Mouse (Mus musculus) kidney, embryonic 14.5 days (tissue): ENCODE results near the gene Rad9a. TPM values are rescaled to one million over a fixed set of nuclear protein-coding genes. Genes with fewer than 3 reads are reported as not detected.

ENCODE experiments used
- microRNA-seq: library from miRNA; unstranded; fragments of <30 nt; microRNA quantifications from one replicate; pipeline ENCODE4, GENCODE M21; 2016
- polyA plus RNA-seq: library from polyadenylated mRNA; unstranded; fragments of >200 nt; fragmentation: Nextera tagmentation; extraction: Ambion mirVana; gene quantifications from 2 replicates; pipeline ENCODE4 v1.2.1, GENCODE M21; 2014

Rad9a gene
- polyA plus RNA-seq, 1 experiment from 2014 or later, result 39.5 TPM

Small RNA genes within 50 kb of the gene (microRNA-seq; reads per million reads assigned to microRNA genes)
- not detected for gene Gm26115

Other genes starting within 250 kb of the Rad9a start
- not detected in 2 replicates for gene Aldh3b3, start 243.0 kb downstream of the Rad9a start, polyA plus RNA-seq
- gene Aldh3b2, start 229.3 kb downstream of the Rad9a start, polyA plus RNA-seq, result 1.3 and 1.6 TPM in 2 replicates
- 22.4 and 26.3 TPM in 2 replicates for gene Acy3, start 215.1 kb downstream of the Rad9a start, polyA plus RNA-seq
- 0.74 and 1.1 TPM in 2 replicates for gene Tbx10, start 208.9 kb downstream of the Rad9a start, polyA plus RNA-seq
- gene Nudt8, start 201.1 kb downstream of the Rad9a start, polyA plus RNA-seq, result 37.6 and 38.5 TPM in 2 replicates
- gene Gm49405, start 201.0 kb downstream of the Rad9a start, polyA plus RNA-seq, result 2.5 and 2.7 TPM in 2 replicates
- gene Doc2g, start 198.3 kb downstream of the Rad9a start, polyA plus RNA-seq, result 4.5 and 5.8 TPM in 2 replicates
- gene Ndufv1, start 188.9 kb downstream of the Rad9a start, polyA plus RNA-seq, result 214 and 223 TPM in 2 replicates
- gene Gstp1, start 163.7 kb downstream of the Rad9a start, polyA plus RNA-seq, result 518 and 527 TPM in 2 replicates
- gene Gstp2, start 155.6 kb downstream of the Rad9a start, polyA plus RNA-seq, result 1.4 and 5.3 TPM in 2 replicates
- gene Gstp3, start 142.1 kb downstream of the Rad9a start, polyA plus RNA-seq, result 0.34 TPM in 1 of 2 replicates, not detected in the other
- gene Cabp2, start 120.1 kb downstream of the Rad9a start, polyA plus RNA-seq, result not detected in 2 replicates
- 116 and 121 TPM in 2 replicates for gene Cdk2ap2, start 104.5 kb downstream of the Rad9a start, polyA plus RNA-seq
- 14.0 and 15.8 TPM in 2 replicates for gene Pitpnm1, start 101.7 kb downstream of the Rad9a start, polyA plus RNA-seq
- 92.0 and 97.5 TPM in 2 replicates for gene Aip, start 75.8 kb downstream of the Rad9a start, polyA plus RNA-seq
- gene Gpr152, start 61.9 kb downstream of the Rad9a start, polyA plus RNA-seq, result not detected in 2 replicates
- gene Cabp4, start 57.6 kb downstream of the Rad9a start, polyA plus RNA-seq, result 0.06 and 0.09 TPM in 2 replicates
- gene Coro1b, start 53.0 kb downstream of the Rad9a start, polyA plus RNA-seq, result 132 and 156 TPM in 2 replicates
- gene Ptprcap, start 48.1 kb downstream of the Rad9a start, polyA plus RNA-seq, result 0.57 and 0.80 TPM in 2 replicates
- 33.4 and 42.0 TPM in 2 replicates for gene Rps6kb2, start 38.3 kb downstream of the Rad9a start, polyA plus RNA-seq
- gene Carns1, start 26.2 kb downstream of the Rad9a start, polyA plus RNA-seq, result 1.7 and 1.9 TPM in 2 replicates
- 2.7 and 3.2 TPM in 2 replicates for gene Tbc1d10c, start 10.4 kb downstream of the Rad9a start, polyA plus RNA-seq
- gene Ppp1ca, start 9.6 kb downstream of the Rad9a start, polyA plus RNA-seq, result 987 and 1,041 TPM in 2 replicates
- gene Clcf1, start 12.6 kb upstream of the Rad9a start, polyA plus RNA-seq, result 5.7 and 5.9 TPM in 2 replicates
- not detected in 2 replicates for gene AC109138.7, start 12.7 kb upstream of the Rad9a start, polyA plus RNA-seq
- gene Pold4, start 30.2 kb upstream of the Rad9a start, polyA plus RNA-seq, result 26.4 and 28.2 TPM in 2 replicates
- gene Ssh3, start 67.5 kb upstream of the Rad9a start, polyA plus RNA-seq, result 10.7 and 13.0 TPM in 2 replicates
- gene Ankrd13d, start 81.5 kb upstream of the Rad9a start, polyA plus RNA-seq, result 5.2 and 8.3 TPM in 2 replicates
- gene Grk2, start 104.6 kb upstream of the Rad9a start, polyA plus RNA-seq, result 17.7 and 17.8 TPM in 2 replicates
- 43.4 and 69.6 TPM in 2 replicates for gene Kdm2a, start 196.6 kb upstream of the Rad9a start, polyA plus RNA-seq
- gene Rhod, start 237.8 kb upstream of the Rad9a start, polyA plus RNA-seq, result 40.7 and 43.4 TPM in 2 replicates